Mouse (Mus musculus) neural tube, embryonic 14.5 days (tissue): ENCODE results near the gene Rarg. TPM values are rescaled to one million over a fixed set of nuclear protein-coding genes. Genes with fewer than 3 reads are reported as not detected.

Experiments used
- ATAC-seq: fragments of 200-750 bp; cut with Nextera tagmentation; 2 replicates; pipeline ENCODE4 v1.8.0; 2017; ENCODE audit warnings: low read depth, mild to moderate bottlenecking, moderate TSS enrichment, moderate library complexity
- H3K27ac ChIP-seq: fragments of 300-500 bp; sonication (generic); 2 replicates; pipeline ENCODE4 v1.5.1; 2014; ENCODE audit warnings: low read depth, mild to moderate bottlenecking, control low read depth, low read length, moderate library complexity, mixed read lengths
- H3K27me3 ChIP-seq: fragments of 300-500 bp; sonication (generic); 2 replicates; pipeline ENCODE4 v1.6.1; 2014; ENCODE audit warnings: low read length; ENCODE audit not compliant: control insufficient read depth, insufficient read depth
- H3K36me3 ChIP-seq: fragments of 300-500 bp; sonication (generic); 2 replicates; pipeline ENCODE4 v1.6.1; 2014; ENCODE audit warnings: low read length, mixed read lengths; ENCODE audit not compliant: control insufficient read depth, insufficient read depth
- H3K4me1 ChIP-seq: fragments of 300-500 bp; sonication (generic); 2 replicates; pipeline ENCODE4 v1.6.1; 2014; ENCODE audit warnings: low read length; ENCODE audit not compliant: control insufficient read depth, insufficient read depth
- H3K4me2 ChIP-seq: fragments of 300-500 bp; sonication (generic); 2 replicates; pipeline ENCODE4 v1.6.1; 2014; ENCODE audit warnings: mild to moderate bottlenecking, low read depth, low read length, control low read depth
- H3K4me3 ChIP-seq: fragments of 300-500 bp; sonication (generic); 2 replicates; pipeline ENCODE4 v1.5.1; 2014; ENCODE audit warnings: low read depth, low read length, control low read depth, mixed read lengths
- H3K9ac ChIP-seq: fragments of 300-500 bp; sonication (generic); replicated peaks from 2 replicates; pipeline ENCODE4 v1.6.1; 2014; ENCODE audit warnings: low read depth, mild to moderate bottlenecking, control low read depth, low read length, mixed read lengths
- H3K9me3 ChIP-seq: fragments of 300-500 bp; sonication (generic); 2 replicates; pipeline ENCODE4 v1.6.1; 2016; ENCODE audit warnings: low read length; ENCODE audit not compliant: control insufficient read depth
- WGBS: fragments of 180-500 bp; shearing (Covaris S2); extraction: QIAGEN DNeasy Blood & Tissue Kit; methylation state at CpG from one replicate; pipeline ENCODE4 v1.1.7; 2014; 5-methylcytosine and 5-hydroxymethylcytosine counted together
- polyA plus RNA-seq: library from polyadenylated mRNA; unstranded; fragments of >200 nt; fragmentation: Nextera tagmentation; extraction: Ambion mirVana; gene quantifications from 2 replicates; pipeline ENCODE4 v1.2.1, GENCODE M21; 2014

Gene Rarg
- polyA plus RNA-seq, 1 experiment from 2014 or later: 4.3 TPM

DNA sequence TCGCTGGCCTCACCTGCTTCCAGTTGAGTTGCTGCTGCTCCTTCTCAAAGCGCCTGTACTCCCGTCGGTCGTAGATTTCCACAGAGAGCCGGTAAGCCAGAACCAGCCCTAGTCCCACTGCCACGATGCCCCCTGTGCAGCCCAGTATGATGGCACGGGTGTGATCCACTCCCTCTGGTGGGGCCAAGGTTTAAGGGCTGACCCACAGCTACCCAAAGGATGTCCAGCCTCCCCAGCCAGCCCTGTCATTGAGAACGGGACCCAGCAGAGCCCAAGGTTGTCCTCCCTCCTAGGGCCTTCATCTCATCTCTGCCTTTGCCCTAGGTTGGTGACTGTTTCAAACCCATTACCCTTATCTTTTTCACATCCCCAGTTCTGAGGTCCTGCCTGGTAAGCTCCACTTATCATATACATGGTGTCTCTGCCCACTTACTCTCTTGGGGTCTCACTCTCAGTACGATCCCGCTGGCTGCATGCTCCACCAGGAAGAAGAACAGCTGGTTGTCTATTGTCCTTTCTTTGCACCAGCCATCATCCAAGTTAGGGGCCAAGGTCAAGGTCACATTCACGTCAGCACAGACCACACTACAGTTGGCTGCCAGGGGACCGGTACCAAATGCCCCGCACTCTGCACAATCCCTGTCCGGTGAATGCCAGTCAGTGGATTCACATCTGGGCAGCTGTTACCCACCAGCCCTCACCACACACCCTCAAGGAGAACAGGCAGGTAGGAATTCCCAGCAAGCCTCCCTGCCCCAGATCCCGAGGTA lies 40.7 kb downstream of the Rarg start:
- WGBS: 83% methylated on average over 16 of the region's 16 CpGs
- H3K4me1 ChIP-seq: no peaks in the 10 kb centered on the region
- H3K9ac ChIP-seq: no peak overlapping the region
- H3K4me3 ChIP-seq: no peak overlapping the region
- no peak overlapping the region for H3K4me2 ChIP-seq
- H3K27ac ChIP-seq: no peak overlapping the region
- H3K9me3 ChIP-seq: no peaks in the 10 kb centered on the region
- H3K36me3 ChIP-seq: peaks cover 24% of the 10 kb centered on the region
- no peaks in the 10 kb centered on the region for H3K27me3 ChIP-seq
- no peak; the same call in 1 of the 2 replicates for ATAC-seq

DNA sequence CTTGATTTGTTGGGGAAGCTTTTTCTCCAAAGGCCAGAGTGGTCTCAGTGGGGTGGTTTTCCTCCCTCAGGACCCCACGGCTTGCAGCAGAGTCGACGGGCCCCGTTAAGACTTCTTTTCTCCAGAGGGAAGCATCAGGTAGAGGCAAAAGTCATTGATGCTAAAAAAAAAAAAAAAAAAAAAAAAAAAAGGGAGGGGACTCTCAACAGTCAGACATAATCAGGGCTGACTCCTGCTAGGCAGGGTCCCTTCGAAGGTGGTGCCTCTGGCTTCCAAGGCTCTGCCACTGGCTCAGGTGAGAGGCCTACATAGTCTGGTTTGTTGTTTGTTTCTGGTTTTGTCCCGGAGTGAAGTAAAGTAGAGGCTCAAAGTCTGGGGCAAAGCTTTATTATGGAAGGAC lies 41.7 kb downstream of the Rarg start:
- no peaks in the 10 kb centered on the region for H3K9me3 ChIP-seq
- no peak overlapping the region for H3K27ac ChIP-seq
- H3K27me3 ChIP-seq: no peaks in the 10 kb centered on the region
- no peak overlapping the region for H3K9ac ChIP-seq
- H3K4me1 ChIP-seq: no peaks in the 10 kb centered on the region
- WGBS: 65% methylated on average over 6 of the region's 6 CpGs
- no peak overlapping the region for H3K4me2 ChIP-seq
- ATAC-seq: no peak
- peaks cover 29% of the 10 kb centered on the region for H3K36me3 ChIP-seq
- no peak overlapping the region for H3K4me3 ChIP-seq

DNA sequence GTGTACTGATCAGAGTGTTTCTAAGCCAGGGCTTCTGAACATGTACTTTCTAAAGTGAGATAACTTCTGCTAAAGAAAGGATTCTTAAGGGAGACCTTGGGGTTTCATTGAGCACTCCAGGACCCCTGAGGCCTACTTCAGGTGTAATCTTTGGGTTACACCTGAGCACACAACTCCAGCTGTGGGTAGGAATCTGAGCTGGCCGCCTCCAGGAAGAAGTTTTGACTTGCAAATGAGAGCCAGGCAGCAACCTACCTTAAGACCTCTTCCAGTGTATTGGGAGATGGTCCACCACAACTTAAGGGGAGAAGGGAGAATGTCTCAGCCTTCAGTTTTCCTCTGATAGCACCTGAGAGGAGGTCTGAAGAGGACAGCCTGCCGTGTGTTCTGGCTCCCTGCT lies 43.2 kb downstream of the Rarg start:
- Histone ChIP-seq H3K9me3 (no peaks in the 10 kb centered on the region), H3K4me1 (no peaks in the 10 kb centered on the region), H3K9ac (no peak overlapping the region), H3K27me3 (no peaks in the 10 kb centered on the region), H3K27ac (no peak overlapping the region), H3K4me2 (no peak overlapping the region), H3K4me3 (no peak overlapping the region), H3K36me3 (peaks cover 37% of the 10 kb centered on the region)
- no peak for ATAC-seq
- WGBS: 50% methylated on average over 2 of the region's 2 CpGs

DNA sequence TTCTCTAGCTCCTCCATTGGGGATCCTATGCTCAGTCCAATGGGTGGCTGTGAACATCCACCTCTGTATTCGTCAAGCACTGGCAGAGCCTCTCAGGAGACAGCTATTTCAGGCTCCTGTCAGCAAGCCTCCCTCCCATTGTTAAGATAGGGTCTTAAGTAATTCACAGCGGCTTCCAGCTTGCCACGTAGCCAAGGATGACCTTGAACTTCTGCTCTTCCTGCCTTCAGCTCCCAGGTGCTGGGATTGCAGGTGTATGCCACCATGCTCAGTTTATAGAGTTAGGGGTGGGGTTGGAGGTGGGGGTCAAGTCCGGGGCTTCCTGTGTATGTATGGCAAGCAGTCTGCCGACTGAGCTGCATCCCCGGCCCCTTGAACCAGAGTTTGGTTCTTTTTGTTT lies 45.4 kb downstream of the Rarg start:
- H3K27me3 ChIP-seq: no peaks in the 10 kb centered on the region
- peaks cover 48% of the 10 kb centered on the region for H3K36me3 ChIP-seq
- WGBS: 82% methylated on average over 6 of the region's 6 CpGs
- no peak overlapping the region for H3K9ac ChIP-seq
- H3K4me3 ChIP-seq: no peak overlapping the region
- no peak for ATAC-seq
- H3K9me3 ChIP-seq: no peaks in the 10 kb centered on the region
- no peak overlapping the region for H3K4me2 ChIP-seq
- no peak overlapping the region for H3K27ac ChIP-seq
- peaks cover 10% of the 10 kb centered on the region for H3K4me1 ChIP-seq

DNA sequence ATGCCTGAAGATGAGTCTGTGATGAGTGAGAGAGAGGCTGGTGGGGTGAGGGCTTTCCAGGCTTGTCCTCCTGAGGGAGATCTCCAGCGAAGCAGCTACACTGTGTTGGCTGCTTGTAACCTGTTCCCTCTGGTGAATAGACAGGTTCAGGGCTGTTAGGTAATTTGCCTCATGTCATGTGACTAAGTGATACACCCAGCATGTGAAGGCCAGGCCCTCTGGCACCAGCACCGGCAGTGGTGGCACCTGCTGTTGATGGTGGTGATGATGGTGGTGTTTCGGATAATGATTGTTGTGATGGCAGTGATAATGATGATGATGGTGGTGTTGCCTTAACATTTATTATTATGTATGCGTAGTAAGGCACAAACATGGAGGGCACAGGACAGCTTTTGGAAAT lies 46.5 kb downstream of the Rarg start:
- no peak overlapping the region for H3K27ac ChIP-seq
- no peak for ATAC-seq
- peaks cover 20% of the 10 kb centered on the region for H3K4me1 ChIP-seq
- no peaks in the 10 kb centered on the region for H3K27me3 ChIP-seq
- H3K9ac ChIP-seq: no peak overlapping the region
- peaks cover 48% of the 10 kb centered on the region for H3K36me3 ChIP-seq
- H3K4me3 ChIP-seq: no peak overlapping the region
- 90% methylated on average over 4 of the region's 4 CpGs for WGBS
- no peaks in the 10 kb centered on the region for H3K9me3 ChIP-seq
- H3K4me2 ChIP-seq: no peak overlapping the region

DNA sequence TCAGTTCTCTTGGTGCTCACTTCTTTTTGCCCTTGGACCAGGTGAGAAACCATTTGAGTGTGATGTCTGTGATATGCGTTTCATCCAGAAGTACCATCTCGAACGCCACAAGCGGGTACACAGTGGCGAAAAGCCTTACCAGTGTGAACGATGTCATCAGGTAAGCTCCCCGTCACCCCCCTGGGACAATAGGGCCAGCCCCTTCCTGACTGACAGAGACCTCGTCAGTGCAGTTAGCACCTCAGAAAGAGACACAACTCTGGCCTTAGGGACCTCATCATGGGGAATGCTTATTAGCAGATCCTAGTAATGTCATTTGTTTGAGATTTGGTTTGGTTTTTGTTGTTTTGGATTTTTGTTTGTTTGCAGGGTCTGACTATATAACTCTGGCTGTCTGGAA lies 48.2 kb downstream of the Rarg start:
- ATAC-seq: no peak
- WGBS: 90% methylated on average over 8 of the region's 8 CpGs
- Histone ChIP-seq H3K9me3 (no peaks in the 10 kb centered on the region), H3K4me3 (no peak overlapping the region), H3K27me3 (no peaks in the 10 kb centered on the region), H3K27ac (no peak overlapping the region), H3K4me1 (peaks cover 36% of the 10 kb centered on the region), H3K9ac (no peak overlapping the region), H3K36me3 (peaks cover 42% of the 10 kb centered on the region), H3K4me2 (no peak overlapping the region)

DNA sequence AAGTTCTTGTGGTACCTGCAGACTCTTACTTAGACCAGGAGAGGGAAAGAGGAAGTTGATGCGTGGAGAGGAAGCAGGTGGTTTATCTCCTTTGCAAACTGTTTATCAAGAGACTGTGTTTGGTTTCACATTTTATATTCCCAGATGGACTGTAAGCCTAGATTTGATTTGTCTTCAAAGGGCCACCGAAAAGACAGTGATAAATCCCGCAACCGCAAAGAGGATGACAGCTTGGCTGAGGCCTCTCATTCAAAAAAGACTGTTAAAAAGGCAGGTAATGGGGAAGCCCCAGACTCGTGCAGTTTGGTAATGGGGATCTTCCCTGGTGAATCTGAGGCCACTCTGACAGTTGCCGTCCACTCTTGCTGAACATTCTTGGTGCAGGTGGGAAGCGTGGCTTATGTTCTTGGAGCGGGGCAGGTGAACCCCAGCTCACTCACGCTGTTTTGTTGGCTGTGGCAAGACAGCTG lies 49.2 kb downstream of the Rarg start:
- H3K27ac ChIP-seq: no peak overlapping the region
- H3K36me3 ChIP-seq: peaks cover 32% of the 10 kb centered on the region
- ATAC-seq: no peak
- WGBS: 85% methylated on average over 9 of the region's 9 CpGs
- no peaks in the 10 kb centered on the region for H3K27me3 ChIP-seq
- H3K4me3 ChIP-seq: no peak overlapping the region
- peak overlapping the region; percentile 16; the same call in 1 of the 2 replicates for H3K9ac ChIP-seq
- H3K9me3 ChIP-seq: no peaks in the 10 kb centered on the region
- H3K4me1 ChIP-seq: peaks cover 36% of the 10 kb centered on the region
- H3K4me2 ChIP-seq: no peak overlapping the region

DNA sequence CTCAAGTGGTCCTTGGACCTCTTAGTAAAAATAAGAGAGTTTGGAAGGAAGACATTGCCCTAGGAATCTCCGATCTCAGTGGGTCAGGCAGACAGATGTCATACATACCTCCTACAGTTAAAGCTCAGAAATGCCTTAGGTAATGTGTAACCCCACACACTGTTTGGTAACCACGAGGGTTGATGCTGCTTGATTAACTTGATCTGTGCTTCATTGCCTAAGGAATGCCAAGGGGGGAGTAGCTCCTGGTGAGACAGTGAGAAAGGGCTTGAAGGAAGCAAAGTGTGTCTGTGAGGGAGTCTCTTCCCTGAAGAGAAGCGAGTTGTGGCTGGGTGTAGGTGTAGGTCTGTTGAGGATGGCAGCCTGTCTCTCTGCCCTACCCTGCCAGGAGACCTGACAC lies 50.0 kb downstream of the Rarg start:
- Histone ChIP-seq H3K27ac (no peak overlapping the region), H3K4me1 (peaks cover 40% of the 10 kb centered on the region), H3K36me3 (peaks cover 26% of the 10 kb centered on the region), H3K9ac (peak overlapping the region; percentile 16; the same call in 1 of the 2 replicates), H3K9me3 (no peaks in the 10 kb centered on the region), H3K4me3 (no peak overlapping the region), H3K4me2 (no peak overlapping the region), H3K27me3 (no peaks in the 10 kb centered on the region)
- 80% methylated on average over 3 of the region's 3 CpGs for WGBS
- ATAC-seq: no peak

DNA sequence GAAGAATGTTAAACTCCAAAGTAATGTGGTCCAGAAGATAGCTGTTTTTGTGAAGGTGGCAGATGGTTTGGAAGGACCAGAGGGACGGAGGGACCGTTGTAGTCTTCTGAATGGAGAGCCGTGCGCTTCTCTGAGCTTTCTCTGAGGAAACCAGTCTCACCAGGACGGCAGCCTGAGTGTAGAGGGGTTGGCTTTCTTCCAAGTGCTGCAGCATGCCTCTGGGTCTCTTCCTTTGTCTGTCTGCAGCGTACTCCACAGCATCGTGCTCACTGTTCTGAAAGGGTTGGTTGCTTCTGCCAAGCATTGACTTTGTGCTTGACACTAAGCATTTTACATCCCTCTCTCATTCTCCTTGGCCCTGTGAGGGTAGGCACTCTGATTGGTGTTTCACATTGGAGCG lies 51.5 kb downstream of the Rarg start:
- Histone ChIP-seq H3K4me3 (peak overlapping the region; percentile 79), H3K27ac (peak overlapping the region; percentile 74), H3K27me3 (no peaks in the 10 kb centered on the region), H3K9me3 (no peaks in the 10 kb centered on the region), H3K9ac (peak overlapping the region; percentile 26), H3K4me2 (peak overlapping the region; percentile 84), H3K36me3 (peaks cover 21% of the 10 kb centered on the region), H3K4me1 (peaks cover 42% of the 10 kb centered on the region)
- 25% methylated on average over 8 of the region's 8 CpGs for WGBS
- peak; percentile 57 for ATAC-seq
